Comparison of ENCODE assay signal across 21 mouse cellular contexts in genomic region chr15:80148565-80148964, GRCm38 (mm10). TPM values are rescaled to one million over a fixed set of nuclear protein-coding genes. Genes with fewer than 3 reads are reported as not detected.
DNase-seq lines count a peak whose midpoint lies in the region; ATAC-seq lines count a peak whose summit lies in the region.
"Had no signal": no experiment of that assay in that cellular context is flagged by ENCODE, and none has a peak within 500 bp of the region (broad histone marks: within the 10 kb centered on the region; RNA-seq: fewer than 3 reads in every experiment).

No protein-coding gene starts in this region.

- H3K27me3 ChIP-seq in heart, embryonic 13.5 days (replicated peaks) = no peaks in the 10 kb centered on the region
- H3K27me3 ChIP-seq in midbrain, embryonic 11.5 days (ENCODE audit: control insufficient read depth, insufficient read depth, low read length) = no peaks in the 10 kb centered on the region
- no peaks in the 10 kb centered on the region for H3K27me3 ChIP-seq in midbrain, embryonic 15.5 days (replicated peaks)
- no peaks in the 10 kb centered on the region for H3K27me3 ChIP-seq in neural tube, embryonic 15.5 days (replicated peaks)
- H3K27me3 ChIP-seq: kidney, embryonic 15.5 days; neural tube, embryonic 12.5 days; Patski had no signal

- ATAC-seq in heart, embryonic 13.5 days (ENCODE audit: extremely low read depth, insufficient number of reproducible peaks, low FRiP score, low TSS enrichment) = no peak
- no peak for ATAC-seq in midbrain, embryonic 11.5 days (ENCODE audit: low FRiP score)
- no peak for ATAC-seq in midbrain, embryonic 15.5 days (replicated peaks)
- no peak for ATAC-seq in neural tube, embryonic 15.5 days (ENCODE audit: low FRiP score)
- ATAC-seq: activated CD4-positive, CD25-positive, alpha-beta regulatory T cell, adult 4 months; hindbrain, embryonic 16.5 days; intestine, embryonic 16.5 days; Patski had no signal

- H3K9me3 ChIP-seq in heart, embryonic 13.5 days = no peaks in the 10 kb centered on the region
- no peaks in the 10 kb centered on the region for H3K9me3 ChIP-seq in midbrain, embryonic 11.5 days (ENCODE audit: control insufficient read depth, low read length)
- no peaks in the 10 kb centered on the region for H3K9me3 ChIP-seq in midbrain, embryonic 15.5 days
- no peaks in the 10 kb centered on the region for H3K9me3 ChIP-seq in neural tube, embryonic 15.5 days (replicated peaks)
- H3K9me3 ChIP-seq: kidney, embryonic 15.5 days; neural tube, embryonic 12.5 days had no signal

- H3K36me3 ChIP-seq in heart, embryonic 13.5 days = peaks cover 69% of the 10 kb centered on the region
- H3K36me3 ChIP-seq in midbrain, embryonic 11.5 days (ENCODE audit: control insufficient read depth, insufficient read depth, low read length) = peaks cover 11% of the 10 kb centered on the region; the same call in 1 of the 2 replicates
- H3K36me3 ChIP-seq in midbrain, embryonic 15.5 days (replicated peaks) = peaks cover 20% of the 10 kb centered on the region; the same call in 1 of the 2 replicates
- H3K36me3 ChIP-seq in neural tube, embryonic 15.5 days = peaks cover 32% of the 10 kb centered on the region

- no peak for DNase-seq in heart, postnatal 25 days (ENCODE audit: low spot score)
- DNase-seq in midbrain, embryonic 11.5 days (ENCODE audit: low spot score, missing footprints) = peak; percentile 64
- peak; percentile 82 for DNase-seq in thymus, postnatal 0 days (ENCODE audit: low spot score)
- no peak for DNase-seq in layer of hippocampus, adult 8-10 months (ENCODE audit: low spot score in 2 of 2)
- DNase-seq: adrenal gland, postnatal 10 days; cerebellum, postnatal 14 days; embryo, embryonic 11 days; gastrocnemius, postnatal 14 days; heart, postnatal 10 days; liver; lung, postnatal 36 days had no signal

- H3K4me2 ChIP-seq in heart, embryonic 13.5 days = no peak overlapping the region
- H3K4me2 ChIP-seq in midbrain, embryonic 11.5 days = no peak overlapping the region
- H3K4me2 ChIP-seq in midbrain, embryonic 15.5 days = no peak overlapping the region
- no peak overlapping the region for H3K4me2 ChIP-seq in neural tube, embryonic 15.5 days
- H3K4me2 ChIP-seq: kidney, embryonic 15.5 days; neural tube, embryonic 12.5 days had no signal

- no peak overlapping the region for H3K4me3 ChIP-seq in heart, embryonic 13.5 days
- H3K4me3 ChIP-seq in midbrain, embryonic 11.5 days (ENCODE audit: low read depth, low read length) = no peak overlapping the region
- H3K4me3 ChIP-seq in midbrain, embryonic 15.5 days = no peak overlapping the region
- H3K4me3 ChIP-seq in neural tube, embryonic 15.5 days (replicated peaks) = no peak overlapping the region
- H3K4me3 ChIP-seq: kidney, embryonic 15.5 days; neural tube, embryonic 12.5 days had no signal

- intact Hi-C loops in heart, postnatal 25 days (cut with DNase I) = no loop called here

- WGBS in heart, embryonic 13.5 days = 82% methylated on average over 8 of the region's 8 CpGs
- WGBS in midbrain, embryonic 11.5 days = 85% methylated on average over 8 of the region's 8 CpGs
- 87% methylated on average over 8 of the region's 8 CpGs for WGBS in midbrain, embryonic 15.5 days
- WGBS in neural tube, embryonic 15.5 days = 89% methylated on average over 8 of the region's 8 CpGs

- H3K9ac ChIP-seq in heart, embryonic 13.5 days = 0 out of 2 replicates have a peak overlapping the region, but pooled peaks have one; percentile 2
- H3K9ac ChIP-seq in midbrain, embryonic 11.5 days (ENCODE audit: low read length) = no peak overlapping the region
- H3K9ac ChIP-seq in midbrain, embryonic 15.5 days = no peak overlapping the region
- no peak overlapping the region for H3K9ac ChIP-seq in neural tube, embryonic 15.5 days (replicated peaks)
- H3K9ac ChIP-seq: kidney, embryonic 15.5 days; neural tube, embryonic 12.5 days had no signal

- peaks cover 29% of the 10 kb centered on the region for H3K4me1 ChIP-seq in heart, embryonic 13.5 days
- no peaks in the 10 kb centered on the region; the same call in 1 of the 2 replicates for H3K4me1 ChIP-seq in midbrain, embryonic 11.5 days (ENCODE audit: control insufficient read depth, insufficient read depth, low read length)
- H3K4me1 ChIP-seq in midbrain, embryonic 15.5 days = no peaks in the 10 kb centered on the region; the same call in 1 of the 2 replicates
- 0 out of 2 replicates have a peak, but pooled peaks cover 5% of the 10 kb centered on the region for H3K4me1 ChIP-seq in neural tube, embryonic 15.5 days
- H3K4me1 ChIP-seq: kidney, embryonic 15.5 days; neural tube, embryonic 12.5 days had no signal

- H3K27ac ChIP-seq in heart, embryonic 13.5 days (replicated peaks) = no peak overlapping the region
- H3K27ac ChIP-seq in midbrain, embryonic 11.5 days (ENCODE audit: low read depth, low read length) = no peak overlapping the region
- no peak overlapping the region for H3K27ac ChIP-seq in midbrain, embryonic 15.5 days
- H3K27ac ChIP-seq in neural tube, embryonic 15.5 days (replicated peaks) = no peak overlapping the region
- H3K27ac ChIP-seq: kidney, embryonic 15.5 days; neural tube, embryonic 12.5 days had no signal

RNA-seq across cellular contexts. Expression of gene Tab1, which starts 15.6 kb away (rescaled TPM):
- 29.4 and 31.1 TPM in 2 replicates for polyA plus RNA-seq in heart, embryonic 13.5 days (2015; fragmentation: Nextera tagmentation; extraction: Ambion mirVana)
- total RNA-seq in heart, postnatal 25 days (2021) = 10 to 100 TPM; 23.7 to 26.5 TPM
- polyA plus RNA-seq in midbrain, embryonic 11.5 days (2014; fragmentation: Nextera tagmentation; extraction: Ambion mirVana) = 24.9 and 29.4 TPM in 2 replicates
- 42.5 and 43.5 TPM in 2 replicates for polyA plus RNA-seq in midbrain, embryonic 15.5 days (2015; fragmentation: Nextera tagmentation; extraction: Ambion mirVana)
- polyA plus RNA-seq in thymus, postnatal 0 days (2015; fragmentation: Nextera tagmentation; extraction: Ambion mirVana) = 37.3 and 38.2 TPM in 2 replicates
- 35.9 and 37.4 TPM in 2 replicates for polyA plus RNA-seq in neural tube, embryonic 15.5 days (2015; fragmentation: Nextera tagmentation; extraction: Ambion mirVana)
- total RNA-seq in layer of hippocampus, adult 8-10 months (2022) = 10 to 100 TPM; 27.3 to 29.5 (median 29.0) TPM

RNA-seq across cellular contexts. Expression of gene Mgat3, which starts 25.0 kb away (rescaled TPM):
- polyA plus RNA-seq in heart, embryonic 13.5 days (2015; fragmentation: Nextera tagmentation; extraction: Ambion mirVana) = 1.2 and 1.3 TPM in 2 replicates
- 1 to 10 TPM; 1.5 to 1.6 TPM for total RNA-seq in heart, postnatal 25 days (2021)
- polyA plus RNA-seq in midbrain, embryonic 11.5 days (2014; fragmentation: Nextera tagmentation; extraction: Ambion mirVana) = 8.0 and 10.7 TPM in 2 replicates
- 15.5 and 16.3 TPM in 2 replicates for polyA plus RNA-seq in midbrain, embryonic 15.5 days (2015; fragmentation: Nextera tagmentation; extraction: Ambion mirVana)
- polyA plus RNA-seq in thymus, postnatal 0 days (2015; fragmentation: Nextera tagmentation; extraction: Ambion mirVana) = 4.7 and 5.0 TPM in 2 replicates
- polyA plus RNA-seq in neural tube, embryonic 15.5 days (2015; fragmentation: Nextera tagmentation; extraction: Ambion mirVana) = 15.8 and 17.5 TPM in 2 replicates
- 100 to 1,000 TPM; 112 to 115 (median 114) TPM for total RNA-seq in layer of hippocampus, adult 8-10 months (2022)
- total RNA-seq: megakaryocyte-erythroid progenitor cell, adult 5-6 weeks had no signal

RNA-seq across cellular contexts. Expression of gene Rpl3, which starts 56.9 kb away (rescaled TPM):
- 603 and 677 TPM in 2 replicates for polyA plus RNA-seq in heart, embryonic 13.5 days (2015; fragmentation: Nextera tagmentation; extraction: Ambion mirVana)
- 100 to 1,000 TPM; 154 to 183 TPM for total RNA-seq in heart, postnatal 25 days (2021)
- 1,032 and 1,053 TPM in 2 replicates for polyA plus RNA-seq in midbrain, embryonic 11.5 days (2014; fragmentation: Nextera tagmentation; extraction: Ambion mirVana)
- polyA plus RNA-seq in midbrain, embryonic 15.5 days (2015; fragmentation: Nextera tagmentation; extraction: Ambion mirVana) = 522 and 525 TPM in 2 replicates
- polyA plus RNA-seq in thymus, postnatal 0 days (2015; fragmentation: Nextera tagmentation; extraction: Ambion mirVana) = 1,085 and 1,101 TPM in 2 replicates
- polyA plus RNA-seq in neural tube, embryonic 15.5 days (2015; fragmentation: Nextera tagmentation; extraction: Ambion mirVana) = 526 and 732 TPM in 2 replicates
- 100 to 1,000 TPM; 431 to 611 (median 527) TPM for total RNA-seq in layer of hippocampus, adult 8-10 months (2022)

RNA-seq across cellular contexts. Expression of gene Syngr1, which starts 57.4 kb away (rescaled TPM):
- 27.3 and 30.7 TPM in 2 replicates for polyA plus RNA-seq in heart, embryonic 13.5 days (2015; fragmentation: Nextera tagmentation; extraction: Ambion mirVana)
- total RNA-seq in heart, postnatal 25 days (2021) = 10 to 100 TPM; 77.5 to 92.2 TPM
- 6.2 and 7.4 TPM in 2 replicates for polyA plus RNA-seq in midbrain, embryonic 11.5 days (2014; fragmentation: Nextera tagmentation; extraction: Ambion mirVana)
- 61.4 and 62.1 TPM in 2 replicates for polyA plus RNA-seq in midbrain, embryonic 15.5 days (2015; fragmentation: Nextera tagmentation; extraction: Ambion mirVana)
- polyA plus RNA-seq in thymus, postnatal 0 days (2015; fragmentation: Nextera tagmentation; extraction: Ambion mirVana) = 74.1 and 74.5 TPM in 2 replicates
- polyA plus RNA-seq in neural tube, embryonic 15.5 days (2015; fragmentation: Nextera tagmentation; extraction: Ambion mirVana) = 59.3 and 64.6 TPM in 2 replicates
- 100 to 1,000 TPM; 383 to 406 (median 399) TPM for total RNA-seq in layer of hippocampus, adult 8-10 months (2022)

Comparison
In these comparisons a context has a peak if more than half of its experiments do, and no peak if none do; other contexts are left out.
1. DNase-seq: peak in midbrain, embryonic 11.5 days (single experiment) and thymus, postnatal 0 days (single experiment); none in heart, postnatal 25 days (single experiment) and layer of hippocampus, adult 8-10 months (0 of 2).